9 mouse cellular contexts compared by ENCODE assay signal in genomic region chr4:124989787-124990253, GRCm38 (mm10). TPM values are rescaled to one million over a fixed set of nuclear protein-coding genes. Genes with fewer than 3 reads are reported as not detected.
A peak's percentile ranks its signal among the peaks of the same experiment; 100 is the strongest.
DNase-seq lines count a peak whose midpoint lies in the region; ATAC-seq and TF ChIP-seq lines count a peak whose summit lies in the region.
"Had no signal": no experiment of that assay in that cellular context is flagged by ENCODE, and none has a peak within 500 bp of the region (broad histone marks: within the 10 kb centered on the region; RNA-seq: fewer than 3 reads in every experiment).

No protein-coding gene starts in this region.

- peaks cover 82% of the 10 kb centered on the region for H3K27me3 ChIP-seq in heart, embryonic 12.5 days (replicated peaks)
- peaks cover 72% of the 10 kb centered on the region for H3K27me3 ChIP-seq in E14TG2a.4 (ENCODE audit: insufficient read depth, low read length)

- no peak for TF ChIP-seq CTCF in E14TG2a.4 (conservative IDR thresholded peaks at IDR 0.05; ENCODE audit: low read length)

- H3K4me2 ChIP-seq in heart, embryonic 12.5 days, result peak overlapping the region; percentile 56

- H3K9me3 ChIP-seq in heart, embryonic 12.5 days (replicated peaks), result no peaks in the 10 kb centered on the region
- no peaks in the 10 kb centered on the region for H3K9me3 ChIP-seq in E14TG2a.4 (ENCODE audit: low read length)

- no peak overlapping the region for H3K27ac ChIP-seq in heart, embryonic 12.5 days (ENCODE audit: poor library complexity, severe bottlenecking)

- 1% methylated on average over 20 of the region's 20 CpGs for WGBS in heart, embryonic 12.5 days

- peak overlapping the region; percentile 25 for H3K4me3 ChIP-seq in heart, embryonic 12.5 days
- peak overlapping the region; percentile 68 for H3K4me3 ChIP-seq in E14TG2a.4 (replicated peaks; ENCODE audit: low read length)

- no peaks in the 10 kb centered on the region for H3K36me3 ChIP-seq in heart, embryonic 12.5 days
- no peaks in the 10 kb centered on the region for H3K36me3 ChIP-seq in E14TG2a.4 (ENCODE audit: insufficient read depth, low read length)

- H3K9ac ChIP-seq in heart, embryonic 12.5 days, result 0 out of 2 replicates have a peak overlapping the region, but pooled peaks have one; percentile 45

- H3K4me1 ChIP-seq in heart, embryonic 12.5 days (replicated peaks), result peaks cover 25% of the 10 kb centered on the region
- H3K4me1 ChIP-seq in E14TG2a.4 (replicated peaks; ENCODE audit: low read depth, low read length), result peaks cover 46% of the 10 kb centered on the region

- no peak; the same call in 1 of the 2 replicates for ATAC-seq in heart, embryonic 12.5 days (ENCODE audit: insufficient number of reproducible peaks, low FRiP score)
- ATAC-seq in granulocyte monocyte progenitor cell, adult 5-6 weeks (replicated peaks; ENCODE audit: poor library complexity, severe bottlenecking), result peak; percentile 5; the same call in 1 of the 2 replicates

- DNase-seq in heart, adult 9 months (ENCODE audit: low spot score in 2 of 2), result no peak
- peak; percentile 70 for DNase-seq in mesoderm, embryonic 11.5 days (ENCODE audit: low read depth, low spot score)
- DNase-seq in adrenal gland, adult (ENCODE audit: inconsistent age in 2 of 2, low spot score in 1 of 2), result no peak
- DNase-seq in cerebellum, adult 18-20 months, result no peak
- no peak for DNase-seq in cerebellum, postnatal 25 days
- DNase-seq: kidney, postnatal 36 days had no signal

RNA-seq across cellular contexts. Expression of gene Rspo1, which starts 3.6 kb away (rescaled TPM):
- polyA plus RNA-seq in heart, embryonic 12.5 days (2016; fragmentation: Nextera tagmentation; extraction: Ambion mirVana), result 7.0 and 7.4 TPM in 2 replicates
- total RNA-seq in granulocyte monocyte progenitor cell, adult 5-6 weeks (2014; fragmentation: Nextera tagmentation), result 4.0 TPM in 1 of 2 replicates, not detected in the other
- total RNA-seq in granulocyte monocyte progenitor cell, adult 5-6 weeks (2017), result 0.86 and 1.2 TPM in 2 replicates

RNA-seq across cellular contexts. Expression of gene Gnl2, which starts 26.6 kb away (rescaled TPM):
- polyA plus RNA-seq in heart, embryonic 12.5 days (2016; fragmentation: Nextera tagmentation; extraction: Ambion mirVana), result 66.0 and 67.3 TPM in 2 replicates
- total RNA-seq in granulocyte monocyte progenitor cell, adult 5-6 weeks (2014; fragmentation: Nextera tagmentation), result 67.9 and 84.5 TPM in 2 replicates
- total RNA-seq in granulocyte monocyte progenitor cell, adult 5-6 weeks (2017), result 161 and 163 TPM in 2 replicates

RNA-seq across cellular contexts. Expression of gene Cdca8, which starts 50.7 kb away (rescaled TPM):
- polyA plus RNA-seq in heart, embryonic 12.5 days (2016; fragmentation: Nextera tagmentation; extraction: Ambion mirVana), result 134 and 138 TPM in 2 replicates
- total RNA-seq in granulocyte monocyte progenitor cell, adult 5-6 weeks (2014; fragmentation: Nextera tagmentation), result 59.2 and 97.0 TPM in 2 replicates
- total RNA-seq in granulocyte monocyte progenitor cell, adult 5-6 weeks (2017), result 120 and 136 TPM in 2 replicates

RNA-seq across cellular contexts. Expression of gene 9930104L06Rik, which starts 53.0 kb away (rescaled TPM):
- polyA plus RNA-seq in heart, embryonic 12.5 days (2016; fragmentation: Nextera tagmentation; extraction: Ambion mirVana), result 9.9 and 10.4 TPM in 2 replicates
- 6.9 and 14.1 TPM in 2 replicates for total RNA-seq in granulocyte monocyte progenitor cell, adult 5-6 weeks (2014; fragmentation: Nextera tagmentation)
- 6.3 and 10.5 TPM in 2 replicates for total RNA-seq in granulocyte monocyte progenitor cell, adult 5-6 weeks (2017)
